Mouse (Mus musculus): ENCODE results near the gene Sart3. TPM values are rescaled to one million over a fixed set of nuclear protein-coding genes. Genes with fewer than 3 reads are reported as not detected.

Sart3 gene
- polyA plus RNA-seq, 1 experiment from 2014 or later = 32.0 TPM

GRCm38 (mm10) chr5:113734376-113734775, 37.9 kb downstream of the Sart3 start:
- no peak for ATAC-seq (ENCODE audit: extremely low read depth, insufficient number of reproducible peaks, low FRiP score, low TSS enrichment)
- Histone ChIP-seq H3K27ac (replicated peaks) (no peak overlapping the region), H3K4me1 (peaks cover 18% of the 10 kb centered on the region), H3K4me2 (no peak overlapping the region), H3K9ac (no peak overlapping the region), H3K36me3 (peaks cover 19% of the 10 kb centered on the region), H3K4me3 (no peak overlapping the region), H3K27me3 (replicated peaks) (no peaks in the 10 kb centered on the region), H3K9me3 (no peaks in the 10 kb centered on the region)
- WGBS = 69% methylated on average over 5 of the region's 5 CpGs

- H3K36me3 ChIP-seq = no peaks in the 10 kb centered on the region
- H3K27me3 ChIP-seq (replicated peaks) = peaks cover 10% of the 10 kb centered on the region; the same call in 1 of the 2 replicates
- no peak overlapping the region for H3K27ac ChIP-seq (replicated peaks)
- H3K4me1 ChIP-seq = peaks cover 16% of the 10 kb centered on the region
- no peaks in the 10 kb centered on the region for H3K9me3 ChIP-seq
- no peak overlapping the region for H3K4me2 ChIP-seq
- ATAC-seq (ENCODE audit: extremely low read depth, insufficient number of reproducible peaks, low FRiP score, low TSS enrichment) = no peak
- no peak overlapping the region for H3K9ac ChIP-seq
- no peak overlapping the region for H3K4me3 ChIP-seq
- 20% methylated on average over 6 of the region's 6 CpGs for WGBS
Measured at GRCm38 (mm10) chr5:113732182-113732581, 40.1 kb downstream of the Sart3 start.

GRCm38 (mm10) chr5:113731174-113731573, 41.1 kb downstream of the Sart3 start:
- WGBS = 79% methylated on average over 7 of the region's 7 CpGs
- H3K4me3 ChIP-seq = no peak overlapping the region
- H3K36me3 ChIP-seq = no peaks in the 10 kb centered on the region
- H3K27ac ChIP-seq (replicated peaks) = no peak overlapping the region
- H3K4me1 ChIP-seq = peaks cover 6% of the 10 kb centered on the region
- no peak overlapping the region for H3K4me2 ChIP-seq
- H3K9me3 ChIP-seq = no peaks in the 10 kb centered on the region
- ATAC-seq (ENCODE audit: extremely low read depth, insufficient number of reproducible peaks, low FRiP score, low TSS enrichment) = no peak
- H3K27me3 ChIP-seq (replicated peaks) = peaks cover 20% of the 10 kb centered on the region
- H3K9ac ChIP-seq = no peak overlapping the region

GRCm38 (mm10) chr5:113730641-113731121, 41.6 kb downstream of the Sart3 start:
- Histone ChIP-seq H3K27ac (replicated peaks) (no peak overlapping the region), H3K27me3 (replicated peaks) (peaks cover 25% of the 10 kb centered on the region), H3K4me1 (peaks cover 5% of the 10 kb centered on the region; the same call in 1 of the 2 replicates), H3K36me3 (no peaks in the 10 kb centered on the region), H3K4me3 (no peak overlapping the region), H3K9me3 (no peaks in the 10 kb centered on the region), H3K9ac (no peak overlapping the region), H3K4me2 (no peak overlapping the region)
- 66% methylated on average over 7 of the region's 7 CpGs for WGBS
- no peak for ATAC-seq (ENCODE audit: extremely low read depth, insufficient number of reproducible peaks, low FRiP score, low TSS enrichment)

- Histone ChIP-seq H3K4me1 (no peaks in the 10 kb centered on the region), H3K9me3 (no peaks in the 10 kb centered on the region), H3K27ac (replicated peaks) (no peak overlapping the region), H3K27me3 (replicated peaks) (peaks cover 35% of the 10 kb centered on the region), H3K4me2 (no peak overlapping the region), H3K4me3 (no peak overlapping the region), H3K36me3 (no peaks in the 10 kb centered on the region), H3K9ac (no peak overlapping the region)
- no peak for ATAC-seq (ENCODE audit: extremely low read depth, insufficient number of reproducible peaks, low FRiP score, low TSS enrichment)
- 74% methylated on average over 7 of the region's 7 CpGs for WGBS
Measured at GRCm38 (mm10) chr5:113728691-113729090, 43.6 kb downstream of the Sart3 start.

- no peaks in the 10 kb centered on the region for H3K4me1 ChIP-seq
- no peak overlapping the region for H3K4me2 ChIP-seq
- 72% methylated on average over 7 of the region's 7 CpGs for WGBS
- H3K36me3 ChIP-seq = no peaks in the 10 kb centered on the region
- no peaks in the 10 kb centered on the region for H3K9me3 ChIP-seq
- H3K27me3 ChIP-seq (replicated peaks) = peaks cover 42% of the 10 kb centered on the region
- H3K27ac ChIP-seq (replicated peaks) = no peak overlapping the region
- no peak overlapping the region for H3K4me3 ChIP-seq
- no peak for ATAC-seq (ENCODE audit: extremely low read depth, insufficient number of reproducible peaks, low FRiP score, low TSS enrichment)
- H3K9ac ChIP-seq = no peak overlapping the region
Measured at GRCm38 (mm10) chr5:113728011-113728410, 44.3 kb downstream of the Sart3 start.

GRCm38 (mm10) chr5:113727238-113727637, 45.1 kb downstream of the Sart3 start:
- H3K9me3 ChIP-seq = no peaks in the 10 kb centered on the region
- no peak overlapping the region for H3K4me2 ChIP-seq
- no peaks in the 10 kb centered on the region for H3K4me1 ChIP-seq
- 36% methylated on average over 12 of the region's 12 CpGs for WGBS
- ATAC-seq (ENCODE audit: extremely low read depth, insufficient number of reproducible peaks, low FRiP score, low TSS enrichment) = no peak
- no peaks in the 10 kb centered on the region for H3K36me3 ChIP-seq
- no peak overlapping the region for H3K9ac ChIP-seq
- no peak overlapping the region for H3K4me3 ChIP-seq
- no peak overlapping the region for H3K27ac ChIP-seq (replicated peaks)
- H3K27me3 ChIP-seq (replicated peaks) = peaks cover 42% of the 10 kb centered on the region

- Histone ChIP-seq H3K36me3 (no peaks in the 10 kb centered on the region), H3K9me3 (no peaks in the 10 kb centered on the region), H3K9ac (no peak overlapping the region), H3K4me2 (no peak overlapping the region), H3K27me3 (replicated peaks) (peaks cover 42% of the 10 kb centered on the region), H3K27ac (replicated peaks) (no peak overlapping the region), H3K4me3 (no peak overlapping the region), H3K4me1 (no peaks in the 10 kb centered on the region)
- 56% methylated on average over 6 of the region's 6 CpGs for WGBS
- ATAC-seq (ENCODE audit: extremely low read depth, insufficient number of reproducible peaks, low FRiP score, low TSS enrichment) = no peak
Measured at GRCm38 (mm10) chr5:113726618-113727017, 45.7 kb downstream of the Sart3 start.

GRCm38 (mm10) chr5:113725417-113725816, 46.9 kb downstream of the Sart3 start:
- no peak for ATAC-seq (ENCODE audit: extremely low read depth, insufficient number of reproducible peaks, low FRiP score, low TSS enrichment)
- Histone ChIP-seq H3K4me2 (no peak overlapping the region), H3K4me1 (no peaks in the 10 kb centered on the region), H3K4me3 (no peak overlapping the region), H3K9me3 (no peaks in the 10 kb centered on the region), H3K27me3 (replicated peaks) (peaks cover 42% of the 10 kb centered on the region), H3K36me3 (no peaks in the 10 kb centered on the region), H3K27ac (replicated peaks) (no peak overlapping the region), H3K9ac (no peak overlapping the region)
- 72% methylated on average over 12 of the region's 12 CpGs for WGBS

GRCm38 (mm10) chr5:113724446-113724845, 47.9 kb downstream of the Sart3 start, which contains the start of gene 1700069L16Rik:
TSS of gene 1700069L16Rik (minus strand) at chr5:113724772.
- Histone ChIP-seq H3K4me1 (no peaks in the 10 kb centered on the region), H3K4me2 (no peak within 1 kb of the TSS), H3K9ac (no peak within 1 kb of the TSS), H3K27ac (replicated peaks) (no peak within 1 kb of the TSS), H3K9me3 (no peaks in the 10 kb centered on the region), H3K27me3 (replicated peaks) (peaks cover 42% of the 10 kb centered on the region), H3K36me3 (no peaks in the 10 kb centered on the region), H3K4me3 (no peak within 1 kb of the TSS)
- 3% methylated on average over 15 of the region's 15 CpGs for WGBS
- peak; percentile 31; the same call in 1 of the 2 replicates for ATAC-seq (ENCODE audit: extremely low read depth, insufficient number of reproducible peaks, low FRiP score, low TSS enrichment)

- peaks cover 47% of the 10 kb centered on the region for H3K27me3 ChIP-seq (replicated peaks)
- ATAC-seq (ENCODE audit: extremely low read depth, insufficient number of reproducible peaks, low FRiP score, low TSS enrichment) = no peak
- 19% methylated on average over 8 of the region's 8 CpGs for WGBS
Measured at GRCm38 (mm10) chr5:113723567-113724237, 48.6 kb downstream of the Sart3 start.

More at GRCm38 (mm10) chr5:113723567-113724237, 48.6 kb downstream of the Sart3 start:
- Histone ChIP-seq H3K9ac (no peak overlapping the region), H3K4me1 (no peaks in the 10 kb centered on the region), H3K9me3 (no peaks in the 10 kb centered on the region), H3K4me3 (no peak overlapping the region), H3K27ac (replicated peaks) (no peak overlapping the region), H3K4me2 (no peak overlapping the region), H3K36me3 (no peaks in the 10 kb centered on the region)

Measured in heart, embryonic 13.5 days (tissue).